Mouse (Mus musculus): ENCODE data around the gene Aldh1a3. TPM values are rescaled to one million over a fixed set of nuclear protein-coding genes. Genes with fewer than 3 reads are reported as not detected.

Aldh1a3 gene
- total RNA-seq, 2 experiments from 2014 or later, result 0.37 to 1.4 TPM

DNA sequence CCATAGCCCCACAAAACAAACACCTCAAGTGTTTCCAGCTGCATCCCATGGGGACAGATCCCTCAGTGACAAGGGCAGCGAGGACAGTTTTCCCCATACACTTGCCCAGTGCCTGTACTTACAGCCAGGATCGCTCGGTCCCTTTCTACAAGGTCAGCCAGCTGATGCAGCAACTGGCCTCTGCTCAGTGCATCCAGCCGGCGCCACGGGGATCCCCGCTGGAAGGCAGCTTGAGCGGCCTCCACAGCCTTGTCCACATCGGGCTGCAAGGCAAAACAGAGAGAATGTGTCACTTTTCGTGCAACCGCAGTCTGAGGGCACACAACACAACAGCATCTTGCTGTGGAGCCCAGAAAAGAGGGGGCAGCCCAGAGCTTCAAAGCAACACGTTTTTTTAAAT lies 8.3 kb downstream of the Aldh1a3 start:
- DNase-seq (ENCODE audit: low spot score), result no peak

DNA sequence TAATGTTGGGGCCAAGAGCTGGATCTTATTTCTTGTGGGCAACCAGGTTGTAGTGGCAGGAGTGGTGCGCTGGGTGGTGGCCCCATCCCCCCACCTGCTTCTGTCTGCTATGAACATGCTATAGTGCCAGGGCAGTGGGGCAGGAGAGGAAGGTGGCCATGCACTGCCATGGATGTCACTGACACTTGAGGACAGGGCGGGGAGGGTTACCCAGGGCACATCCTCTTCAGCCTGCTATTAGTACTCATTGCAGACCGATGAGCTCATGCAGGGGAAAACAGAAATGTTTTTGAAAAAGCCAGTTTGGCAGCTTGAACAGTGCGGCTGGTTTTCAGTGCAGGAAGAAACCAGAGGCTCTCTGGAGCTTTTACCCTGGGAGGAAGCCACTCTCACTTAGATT lies 10.5 kb downstream of the Aldh1a3 start:
- DNase-seq (ENCODE audit: low spot score), result peak; percentile 33

DNA sequence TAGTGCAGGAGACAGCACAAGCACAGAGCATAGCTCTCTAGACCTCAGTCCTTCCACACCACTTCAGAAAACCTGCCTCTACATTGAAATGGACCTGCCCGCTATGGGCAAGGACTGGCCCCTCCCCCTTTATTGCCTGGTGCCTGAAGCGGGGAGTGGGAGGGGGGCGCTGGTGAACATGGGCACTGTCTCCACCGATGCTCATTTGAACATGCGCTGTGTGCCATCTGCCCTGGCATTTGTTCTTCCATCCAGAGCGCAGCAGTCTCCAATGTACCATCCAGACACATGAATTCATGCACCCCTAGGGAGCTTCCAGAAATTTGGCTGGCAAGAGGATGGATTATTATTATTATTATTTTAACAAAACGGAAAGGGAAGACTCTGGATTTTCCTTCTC lies 14.2 kb downstream of the Aldh1a3 start:
- DNase-seq (ENCODE audit: low spot score), result no peak

DNA sequence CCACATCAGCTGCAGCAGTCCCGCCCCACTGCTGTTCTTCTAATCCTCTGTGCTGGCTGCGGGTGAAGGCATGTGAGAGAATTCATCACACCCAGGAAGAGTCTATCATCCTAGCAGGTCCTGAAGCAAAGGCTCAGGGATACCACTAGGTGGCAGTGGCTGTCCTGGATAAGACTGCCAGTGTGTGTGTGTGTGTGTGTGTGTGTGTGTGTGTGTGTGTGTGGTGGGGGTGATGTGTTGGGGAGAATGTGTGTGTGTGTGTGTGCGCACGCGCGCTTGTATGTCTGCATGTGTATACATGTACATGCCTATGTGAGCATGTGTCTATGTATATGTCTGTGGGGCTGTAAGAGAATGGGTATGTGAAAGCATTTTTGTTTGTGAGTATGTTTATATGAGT lies 17.9 kb downstream of the Aldh1a3 start:
- peak; percentile 21 for DNase-seq (ENCODE audit: low spot score)

DNA sequence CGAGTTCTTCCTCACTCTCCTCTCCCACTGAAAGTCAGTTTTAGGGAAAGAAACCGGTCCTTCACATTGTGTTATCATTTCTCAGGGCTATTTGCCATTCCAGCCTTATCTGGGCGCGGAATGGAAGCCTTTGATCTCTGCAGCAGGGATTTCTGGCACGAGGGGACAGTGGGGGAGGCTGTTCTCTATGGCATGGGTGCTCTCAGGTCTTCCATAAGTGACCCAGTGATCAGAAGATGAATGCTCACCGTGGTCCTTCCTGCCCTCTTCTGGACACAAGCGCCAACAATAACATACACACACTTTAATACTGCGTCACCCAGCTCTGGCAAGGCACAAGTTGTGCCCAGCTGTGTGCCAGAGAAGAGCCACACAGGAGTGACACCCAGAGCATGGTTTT lies 20.3 kb downstream of the Aldh1a3 start:
- no peak for DNase-seq (ENCODE audit: low spot score)

DNA sequence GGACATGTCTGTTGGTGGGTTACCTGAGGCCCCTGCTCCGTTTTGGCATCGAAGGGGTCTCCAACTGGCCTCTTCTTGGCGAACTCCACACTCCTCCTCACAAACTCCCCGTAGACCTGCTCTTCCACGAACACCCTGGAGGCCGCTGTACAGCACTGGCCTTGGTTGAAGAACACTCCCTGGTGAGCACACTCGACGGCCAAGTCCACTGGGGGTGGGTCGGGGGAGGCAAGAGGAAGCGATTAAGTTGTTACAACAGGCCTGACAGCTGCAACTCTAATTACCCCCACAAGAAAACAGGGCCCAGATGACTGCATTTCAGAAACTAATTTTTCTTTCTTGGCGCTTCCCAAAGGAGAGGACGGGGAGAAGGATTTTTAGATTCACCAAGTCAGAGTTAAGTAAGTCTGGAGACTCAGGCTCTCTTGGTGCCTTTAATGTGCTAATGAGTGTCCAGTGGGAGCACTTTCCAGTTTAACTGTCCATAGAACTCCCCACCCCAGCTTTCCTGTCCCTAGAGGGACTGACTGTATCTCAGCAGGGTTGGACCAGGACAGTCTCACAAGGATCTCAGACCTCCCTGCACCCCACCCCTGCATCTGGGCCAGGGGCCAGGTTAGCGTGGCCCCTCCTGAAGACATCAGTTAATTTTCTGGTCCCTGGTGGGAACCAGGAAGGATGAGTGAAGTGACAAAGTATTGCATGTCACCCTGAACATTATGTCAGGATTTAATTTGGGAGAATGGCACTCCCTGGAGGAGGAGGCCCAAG lies 21.2 kb downstream of the Aldh1a3 start:
- DNase-seq (ENCODE audit: low spot score), result peak; percentile 24

DNA sequence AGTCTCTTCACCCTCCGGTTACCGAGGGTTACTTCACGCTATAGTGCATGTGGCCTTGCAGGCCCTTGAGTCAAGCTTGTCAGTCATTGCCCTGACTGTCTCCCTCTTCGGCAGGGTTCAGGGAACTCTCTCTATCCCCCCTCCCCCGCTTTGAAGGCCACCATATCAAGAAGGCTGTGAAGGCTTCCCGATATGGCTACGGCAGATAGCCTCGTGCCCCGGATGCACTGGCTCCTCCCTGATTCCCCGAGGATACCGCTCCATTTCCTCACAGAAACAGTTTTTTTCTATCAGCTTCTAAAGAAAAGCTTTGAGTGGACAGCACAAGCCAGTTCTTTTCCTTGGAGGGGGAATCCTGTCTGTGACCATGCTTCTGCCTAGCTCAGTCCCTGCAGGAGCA lies 21.8 kb downstream of the Aldh1a3 start:
- DNase-seq (ENCODE audit: low spot score), result no peak

DNA sequence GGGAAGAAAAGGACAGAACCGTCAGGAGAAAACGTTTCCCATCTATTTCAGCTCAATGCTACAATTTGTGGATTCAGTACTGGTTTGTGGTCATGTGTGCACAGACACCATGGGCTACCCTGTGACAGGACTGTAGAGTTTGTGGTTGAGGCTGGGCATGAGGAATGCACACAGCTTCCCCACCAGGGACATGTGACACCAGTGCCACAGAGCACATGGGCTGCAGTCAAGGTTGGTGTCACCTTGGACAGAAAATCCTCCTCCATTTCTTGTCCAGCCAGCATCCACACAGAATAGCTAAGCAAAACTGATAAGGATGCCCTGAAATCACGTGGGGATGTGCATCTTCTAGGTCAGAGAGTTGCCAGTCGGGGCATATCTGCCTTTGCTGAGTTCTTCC lies 22.5 kb downstream of the Aldh1a3 start:
- DNase-seq (ENCODE audit: low spot score), result no peak

DNA sequence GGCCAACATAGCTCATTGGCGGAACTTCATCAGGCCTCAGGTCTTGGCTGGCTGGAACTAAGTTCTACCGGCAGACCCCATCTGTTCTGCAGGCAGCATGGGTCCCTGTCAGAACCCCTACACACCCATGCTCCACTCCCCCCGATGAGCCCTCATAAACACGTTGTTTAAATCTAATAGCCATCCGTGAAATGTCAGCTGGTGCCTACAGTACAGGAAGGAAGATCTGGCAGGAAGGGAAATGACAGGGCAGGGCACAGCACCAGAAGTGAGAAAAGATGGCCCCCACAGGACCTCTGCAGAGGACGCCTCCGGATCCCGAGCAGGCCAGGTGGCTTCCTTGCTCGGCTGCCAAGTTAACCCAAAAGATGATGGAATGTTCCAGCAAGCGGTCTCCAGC lies 23.2 kb downstream of the Aldh1a3 start:
- DNase-seq (ENCODE audit: low spot score), result no peak

DNA sequence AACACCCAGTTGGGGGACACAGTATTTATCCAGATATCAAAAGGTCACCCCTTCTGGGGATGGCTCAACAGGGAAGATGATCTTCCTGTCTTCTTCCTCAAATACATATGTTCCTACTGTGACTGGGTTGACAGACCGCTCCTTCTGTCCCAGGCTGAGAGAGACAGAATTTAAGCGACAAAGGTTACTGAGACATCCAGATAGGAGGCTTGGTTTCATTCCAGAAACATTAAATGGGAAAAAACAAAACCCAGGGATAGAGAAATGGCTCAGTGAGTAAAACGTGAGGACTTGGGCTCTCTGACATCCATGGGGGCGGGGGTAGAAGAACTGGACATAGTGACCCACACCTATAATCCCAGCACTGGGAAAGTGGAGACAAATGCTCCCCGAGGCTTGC lies 24.4 kb downstream of the Aldh1a3 start:
- DNase-seq (ENCODE audit: low spot score), result no peak

DNA sequence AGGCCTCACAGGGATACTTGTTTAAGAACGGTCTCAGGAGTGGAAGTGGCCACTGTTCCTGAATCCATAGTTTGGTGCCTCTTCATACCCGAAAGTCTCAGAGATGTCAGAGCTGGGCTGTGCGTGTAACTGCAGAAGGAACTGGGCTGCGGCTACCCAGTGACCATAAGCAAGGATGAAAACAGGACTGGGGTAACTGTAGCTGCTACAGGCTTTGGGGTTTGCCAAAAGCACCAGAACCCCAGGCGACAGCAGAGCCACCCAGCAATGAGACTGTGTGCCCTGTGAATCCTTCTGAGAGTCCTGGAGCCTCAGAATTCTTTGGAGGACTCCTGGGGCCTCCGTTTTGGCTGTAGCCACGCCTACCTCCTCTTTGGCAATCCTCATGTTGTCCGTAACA lies 25.7 kb downstream of the Aldh1a3 start:
- DNase-seq (ENCODE audit: low spot score), result no peak

DNA sequence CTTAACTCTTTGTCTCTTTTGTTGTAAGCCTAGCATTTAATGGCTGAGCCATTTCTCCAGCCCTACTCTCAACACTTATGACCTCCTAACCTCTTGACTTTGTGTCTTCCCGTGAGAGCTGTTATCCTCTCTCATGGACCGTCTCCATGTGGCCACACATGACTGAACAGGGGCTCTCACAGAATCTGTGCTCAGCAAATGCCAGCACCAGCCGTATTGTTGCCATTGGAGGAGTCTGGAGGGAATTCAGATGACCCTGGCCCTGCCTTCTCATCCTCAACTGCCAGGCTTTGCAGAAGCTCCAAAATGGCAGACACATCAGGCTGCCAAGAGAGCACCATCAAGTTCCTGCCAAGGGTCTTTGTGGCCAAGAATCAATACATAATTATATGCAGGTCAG lies 30.0 kb downstream of the Aldh1a3 start:
- no peak for DNase-seq (ENCODE audit: low spot score)

DNA sequence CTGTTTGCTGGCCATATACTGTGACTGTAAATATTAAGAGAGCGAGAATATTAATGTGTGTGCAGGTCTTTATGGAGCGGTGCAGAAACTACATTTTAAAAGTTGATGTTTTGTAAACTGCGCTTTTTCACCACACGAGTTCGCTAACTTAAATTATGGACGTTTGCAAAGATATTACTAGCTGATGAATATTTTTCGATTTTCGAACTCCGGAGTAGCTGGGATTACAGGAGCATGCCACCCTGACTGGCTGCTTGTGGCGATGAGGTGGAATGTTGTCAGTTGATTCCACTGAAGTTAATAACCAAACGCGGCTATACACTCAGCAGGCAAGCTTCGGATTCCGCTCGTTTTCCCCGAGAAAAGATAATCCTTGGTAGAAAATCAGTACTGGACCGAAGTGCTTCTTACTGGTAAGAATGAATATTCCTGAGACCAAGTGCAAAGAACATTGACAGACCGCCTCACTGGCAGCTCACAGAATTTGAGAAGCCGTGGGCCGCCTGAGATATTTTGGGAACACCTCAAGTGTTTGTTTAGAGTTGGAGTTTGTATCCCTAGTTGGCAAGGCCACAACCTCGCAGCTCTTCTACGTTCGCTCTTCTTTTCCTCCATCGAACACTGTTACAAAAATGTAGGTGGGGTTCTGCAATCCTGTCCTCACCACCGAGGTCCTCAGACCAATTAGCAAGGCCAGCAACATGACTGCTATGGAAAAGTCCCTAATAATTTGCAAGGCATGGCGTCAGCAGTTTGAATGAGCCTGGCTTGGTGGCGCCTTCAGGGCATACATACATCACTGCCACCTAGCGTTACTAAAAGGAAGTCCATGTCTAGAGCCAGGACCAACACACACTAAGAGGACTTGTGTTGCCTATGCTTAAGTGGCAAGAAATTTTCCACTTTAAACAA lies 38.4 kb downstream of the Aldh1a3 start:
- DNase-seq (ENCODE audit: low spot score), result peak; percentile 81

DNA sequence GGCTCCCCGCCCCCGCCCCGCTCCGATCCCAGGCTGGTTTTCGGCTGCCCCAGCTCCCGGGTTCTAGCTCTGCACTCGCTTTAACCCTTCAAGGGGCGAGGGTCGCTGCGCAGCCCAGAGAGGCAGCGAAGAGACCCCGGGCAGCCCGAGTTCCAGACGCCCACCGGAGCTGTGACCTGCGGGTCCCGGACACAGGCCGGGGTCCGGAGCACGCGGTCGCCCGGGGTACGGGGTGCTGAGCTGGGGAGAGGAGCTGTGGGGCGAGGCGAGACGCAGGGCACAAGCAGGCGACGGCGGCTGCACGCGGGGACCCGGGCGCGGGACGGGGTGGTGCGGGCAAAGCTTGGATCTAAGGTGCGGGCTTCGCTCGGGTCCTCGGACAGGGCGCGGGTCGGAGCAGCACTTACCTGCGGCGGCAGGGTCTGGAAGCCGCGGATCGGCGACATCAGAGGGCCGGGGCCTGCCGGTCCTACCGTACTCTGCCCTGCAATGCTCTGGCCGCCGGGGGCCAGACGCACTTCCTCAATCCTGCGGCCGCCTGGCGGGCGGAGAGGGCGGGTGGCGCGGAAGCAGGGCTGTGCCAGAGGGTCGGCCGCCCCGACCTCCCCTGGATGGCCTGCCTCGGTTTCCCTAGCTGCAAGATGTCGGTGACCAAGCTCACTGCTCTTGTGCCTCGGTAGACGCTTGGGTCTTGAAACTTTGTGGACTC lies 39.4 kb downstream of the Aldh1a3 start, which contains the start of gene Lrrk1:
Lrrk1 (minus strand) TSS at position 538 of the 709 bp plus-strand sequence.
- peak; percentile 45 for DNase-seq (ENCODE audit: low spot score)

DNA sequence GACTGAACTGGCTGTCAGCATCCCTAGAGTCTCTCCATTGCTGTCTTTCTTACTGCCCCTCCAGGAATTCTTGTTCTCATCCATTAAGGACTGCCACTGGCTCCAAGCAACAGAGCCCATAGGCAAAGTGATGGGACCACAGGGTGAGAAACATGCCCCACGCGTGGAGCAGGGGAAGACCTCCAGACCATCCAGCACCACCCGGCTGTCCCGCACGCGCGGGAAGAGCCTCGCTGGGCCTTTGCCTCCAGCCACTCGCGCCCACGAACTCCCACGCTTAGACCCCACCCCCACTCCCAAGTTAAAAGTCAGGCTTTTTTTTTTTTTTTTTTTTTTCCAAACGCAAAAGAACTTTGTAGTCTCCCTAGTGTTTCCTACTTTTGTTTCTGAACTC lies 39.9 kb downstream of the Aldh1a3 start:
- no peak for DNase-seq (ENCODE audit: low spot score)

DNA sequence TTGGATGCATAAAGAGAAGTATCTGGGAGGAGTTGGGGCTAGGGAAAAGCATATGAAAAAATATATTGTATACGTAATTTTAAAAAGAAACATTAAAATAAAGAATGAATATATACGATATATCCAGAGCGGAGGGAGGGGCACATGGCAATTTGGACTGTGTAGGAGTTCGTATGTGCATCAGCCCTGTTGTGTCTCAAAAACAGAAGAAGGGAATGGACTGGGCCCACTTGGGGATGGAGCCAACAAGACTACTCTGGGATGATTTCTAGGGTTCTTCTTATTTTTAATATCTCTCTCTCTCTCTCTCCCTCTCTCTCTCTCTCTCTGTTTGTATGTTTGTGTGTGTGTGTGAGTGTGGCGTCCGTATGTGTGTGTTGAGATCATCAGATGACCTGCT lies 40.9 kb downstream of the Aldh1a3 start:
- no peak for DNase-seq (ENCODE audit: low spot score)

DNA sequence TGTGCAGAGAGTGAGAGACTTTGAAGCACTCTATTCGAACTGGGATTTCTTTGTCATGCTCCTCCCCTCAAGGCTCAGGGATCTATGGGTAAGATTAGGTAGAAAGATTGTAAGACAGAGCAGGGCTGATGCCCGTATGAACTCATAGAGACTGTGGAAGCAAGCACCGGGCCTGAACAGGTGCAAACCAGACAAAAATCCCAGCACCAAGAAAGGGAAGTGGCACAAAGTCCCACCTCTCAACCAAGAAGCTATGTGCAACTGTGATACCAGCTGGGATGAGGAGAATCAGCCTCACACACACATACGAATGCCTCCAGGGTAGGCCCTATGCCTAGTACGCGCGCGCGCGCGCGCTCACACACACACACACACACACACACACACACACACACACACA lies 41.5 kb downstream of the Aldh1a3 start:
- DNase-seq (ENCODE audit: low spot score), result no peak

DNA sequence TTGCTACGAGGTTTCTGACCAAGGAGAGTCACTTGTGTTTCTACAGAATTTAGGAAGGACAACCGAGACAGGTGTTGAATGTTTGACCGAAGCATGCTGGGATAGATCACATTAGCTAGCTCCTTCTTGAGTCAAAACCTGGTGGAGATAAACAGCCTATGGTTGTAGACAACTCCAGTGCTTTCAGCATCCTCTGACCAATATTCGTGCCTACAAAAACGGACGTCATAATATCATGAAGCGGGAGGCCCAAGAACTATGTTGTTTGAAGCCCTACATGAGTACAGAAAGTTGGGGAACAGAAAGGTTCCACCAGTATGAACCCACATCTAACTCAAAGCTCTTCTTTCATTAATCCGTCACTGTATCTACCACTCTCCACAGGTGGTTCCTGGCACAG lies 42.4 kb downstream of the Aldh1a3 start:
- DNase-seq (ENCODE audit: low spot score), result no peak

DNA sequence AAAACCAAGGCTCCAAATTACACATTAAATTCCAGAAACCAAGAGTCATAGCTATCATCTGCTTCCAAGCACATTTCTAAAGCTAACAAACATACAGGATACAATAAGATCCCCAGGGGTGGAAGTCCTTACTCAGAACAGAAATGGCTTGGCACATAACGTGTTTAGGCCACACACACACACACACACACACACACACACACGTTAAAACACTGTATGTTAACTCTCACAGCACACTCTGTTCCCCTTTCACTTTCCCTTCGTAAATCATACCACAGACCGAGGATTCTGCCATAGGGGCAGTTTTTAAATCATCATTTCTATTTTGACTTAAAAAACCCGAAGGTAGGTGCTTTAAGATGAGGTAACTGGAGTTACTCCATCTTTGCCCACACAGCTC lies 43.1 kb downstream of the Aldh1a3 start:
- no peak for DNase-seq (ENCODE audit: low spot score)

DNA sequence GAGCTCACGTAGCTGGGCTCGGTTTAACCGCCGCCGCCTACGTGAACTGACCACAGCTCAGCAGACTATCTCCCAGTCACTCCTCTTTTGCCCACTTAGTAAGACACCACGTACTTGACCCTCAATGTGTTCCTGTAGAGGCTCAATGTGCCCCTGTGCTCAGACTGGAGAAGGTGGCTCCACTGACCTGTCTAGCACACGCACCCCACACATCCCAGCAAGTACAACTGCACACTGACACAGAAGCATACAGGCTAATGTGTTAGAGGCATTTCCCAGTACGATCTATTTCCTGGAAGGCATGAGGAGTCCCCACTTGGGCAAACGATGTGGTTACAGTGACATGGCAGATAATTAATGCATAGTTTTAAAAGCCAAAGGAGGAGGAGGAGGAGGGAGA lies 50.8 kb downstream of the Aldh1a3 start:
- no peak for DNase-seq (ENCODE audit: low spot score)

DNA sequence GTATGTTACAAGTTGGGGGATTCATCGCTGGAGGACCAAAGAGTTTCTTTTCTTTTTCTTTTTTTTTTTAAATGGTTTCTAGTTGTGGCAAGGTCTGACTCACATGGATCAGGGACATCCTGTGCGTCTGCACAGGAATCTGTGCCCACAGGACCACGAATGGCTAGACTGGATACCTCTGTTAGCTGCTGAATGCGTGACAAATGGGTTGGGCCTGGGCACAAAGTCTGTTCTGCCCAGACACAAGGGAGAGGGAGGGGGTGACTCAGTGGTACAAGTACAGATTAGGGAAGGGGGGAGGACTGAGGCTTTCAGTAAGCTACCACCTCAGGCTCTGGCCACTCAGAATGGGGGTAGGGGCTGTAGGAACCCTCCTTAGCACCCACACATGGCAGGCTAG lies 51.6 kb downstream of the Aldh1a3 start:
- no peak for DNase-seq (ENCODE audit: low spot score)

DNA sequence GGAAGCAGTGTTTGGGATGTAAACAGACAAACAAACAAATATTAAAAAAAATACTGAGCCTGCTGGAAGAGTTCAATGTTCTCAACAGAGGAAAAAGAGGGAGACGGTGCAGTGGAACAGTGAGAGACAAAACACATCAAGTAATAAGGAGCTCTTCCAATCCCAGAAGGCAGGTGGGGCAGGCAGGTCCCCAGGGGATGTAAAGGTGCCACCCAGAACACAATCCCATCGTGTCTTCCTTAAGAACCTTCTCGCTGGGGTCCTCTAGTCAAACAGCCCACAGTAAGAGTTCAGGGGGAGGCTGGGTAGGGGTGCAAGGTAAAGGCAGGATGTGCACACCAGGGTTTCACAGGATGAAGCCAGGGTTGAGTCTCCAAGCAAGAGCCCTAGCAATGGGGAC lies 53.9 kb downstream of the Aldh1a3 start:
- DNase-seq (ENCODE audit: low spot score), result no peak
